Mouse (Mus musculus): Measurements from ENCODE around the gene Pigk. TPM values are rescaled to one million over a fixed set of nuclear protein-coding genes. Genes with fewer than 3 reads are reported as not detected.

Pigk gene
- polyA plus RNA-seq, 1 experiment from 2014 or later, result 30.1 TPM

GRCm38 (mm10) chr3:152980978-152981974 is 267.4 kb downstream of the Pigk start:
- no peaks in the 10 kb centered on the region for H3K9me3 ChIP-seq (ENCODE audit: control insufficient read depth, low read length)
- peak; percentile 77 for ATAC-seq
- H3K4me1 ChIP-seq (replicated peaks; ENCODE audit: control insufficient read depth, insufficient read depth, low read length), result peaks cover 26% of the 10 kb centered on the region
- H3K9ac ChIP-seq (replicated peaks; ENCODE audit: low read depth, low read length), result peak overlapping the region; percentile 62
- H3K27me3 ChIP-seq (replicated peaks; ENCODE audit: control insufficient read depth, insufficient read depth, low read length), result peaks cover 4% of the 10 kb centered on the region
- no peaks in the 10 kb centered on the region for H3K36me3 ChIP-seq (ENCODE audit: control insufficient read depth, insufficient read depth)
- peak overlapping the region; percentile 94 for H3K4me2 ChIP-seq (ENCODE audit: low read length)
- 1% methylated on average over 47 of the region's 47 CpGs for WGBS
- peak overlapping the region; percentile 59 for H3K4me3 ChIP-seq (replicated peaks; ENCODE audit: low read length)
- H3K27ac ChIP-seq (ENCODE audit: low read length), result no peak overlapping the region; the same call in 1 of the 2 replicates

DNA sequence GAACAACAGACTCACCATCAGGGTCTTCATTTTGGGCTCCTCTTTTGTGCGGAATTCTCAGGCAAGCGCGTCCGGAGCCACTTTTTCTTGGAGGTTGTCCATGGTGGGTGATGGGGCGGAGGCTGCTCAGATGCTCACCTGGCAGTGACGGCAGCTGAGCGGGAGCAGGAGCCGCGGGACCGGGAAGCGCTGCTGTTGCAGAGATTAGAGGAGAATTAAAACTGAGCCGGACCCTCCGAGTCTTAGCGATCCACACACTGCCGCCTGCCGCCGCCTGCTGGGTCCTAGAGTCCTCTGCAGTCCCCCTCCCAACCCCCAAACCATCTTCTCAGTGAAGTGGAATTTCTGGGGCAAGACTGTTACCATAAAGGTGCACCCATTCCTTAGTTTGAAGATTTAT is 268.1 kb downstream of the Pigk start, which contains the start of gene St6galnac5:
Gene St6galnac5 (minus strand): TSS at position 259 of the 400 bp plus-strand sequence.
- Histone ChIP-seq H3K4me2 (ENCODE audit: low read length) (peak within 1 kb of the TSS; percentile 94), H3K9ac (replicated peaks; ENCODE audit: low read depth, low read length) (peak within 1 kb of the TSS; percentile 62), H3K27me3 (replicated peaks; ENCODE audit: control insufficient read depth, insufficient read depth, low read length) (peaks cover 4% of the 10 kb centered on the region), H3K27ac (ENCODE audit: low read length) (no peak within 1 kb of the TSS; the same call in 1 of the 2 replicates), H3K9me3 (ENCODE audit: control insufficient read depth, low read length) (no peaks in the 10 kb centered on the region), H3K4me3 (replicated peaks; ENCODE audit: low read length) (peak within 1 kb of the TSS; percentile 59), H3K4me1 (replicated peaks; ENCODE audit: control insufficient read depth, insufficient read depth, low read length) (peaks cover 26% of the 10 kb centered on the region), H3K36me3 (ENCODE audit: control insufficient read depth, insufficient read depth) (no peaks in the 10 kb centered on the region)
- ATAC-seq, result peak; percentile 78
- WGBS, result under 1% methylated on average over 17 of the region's 17 CpGs

DNA sequence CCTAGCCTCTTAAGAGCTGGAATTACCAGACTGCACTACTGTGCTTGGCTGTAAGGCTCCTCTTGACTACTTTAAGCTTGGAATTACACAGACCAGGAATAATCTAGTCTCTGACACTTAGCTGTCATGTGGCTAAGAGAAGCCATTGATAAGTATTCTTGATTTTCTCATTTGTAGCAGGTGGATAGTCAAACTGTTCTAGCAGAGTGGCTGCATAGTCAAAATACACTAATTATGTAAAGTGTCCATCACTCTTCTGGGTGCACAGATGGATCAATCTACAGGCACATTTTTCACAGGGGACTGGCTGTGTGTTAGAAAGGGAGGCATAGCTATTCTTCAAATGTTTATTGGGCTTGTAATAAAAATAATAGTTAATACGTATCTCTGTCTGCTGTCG is 276.9 kb downstream of the Pigk start:
- Histone ChIP-seq H3K4me2 (ENCODE audit: low read length) (no peak overlapping the region), H3K9ac (replicated peaks; ENCODE audit: low read depth, low read length) (no peak overlapping the region), H3K9me3 (ENCODE audit: control insufficient read depth, low read length) (no peaks in the 10 kb centered on the region), H3K4me3 (replicated peaks; ENCODE audit: low read length) (no peak overlapping the region), H3K4me1 (replicated peaks; ENCODE audit: control insufficient read depth, insufficient read depth, low read length) (no peaks in the 10 kb centered on the region), H3K27ac (ENCODE audit: low read length) (no peak overlapping the region), H3K36me3 (ENCODE audit: control insufficient read depth, insufficient read depth) (no peaks in the 10 kb centered on the region), H3K27me3 (replicated peaks; ENCODE audit: control insufficient read depth, insufficient read depth, low read length) (no peaks in the 10 kb centered on the region)
- 86% methylated on average over 2 of the region's 2 CpGs for WGBS
- ATAC-seq, result no peak; the same call in 1 of the 2 replicates

- ATAC-seq, result no peak
- WGBS, result 63% methylated on average over 5 of the region's 5 CpGs
Observed at GRCm38 (mm10) chr3:152993608-152994007, 279.7 kb downstream of the Pigk start.

DNA sequence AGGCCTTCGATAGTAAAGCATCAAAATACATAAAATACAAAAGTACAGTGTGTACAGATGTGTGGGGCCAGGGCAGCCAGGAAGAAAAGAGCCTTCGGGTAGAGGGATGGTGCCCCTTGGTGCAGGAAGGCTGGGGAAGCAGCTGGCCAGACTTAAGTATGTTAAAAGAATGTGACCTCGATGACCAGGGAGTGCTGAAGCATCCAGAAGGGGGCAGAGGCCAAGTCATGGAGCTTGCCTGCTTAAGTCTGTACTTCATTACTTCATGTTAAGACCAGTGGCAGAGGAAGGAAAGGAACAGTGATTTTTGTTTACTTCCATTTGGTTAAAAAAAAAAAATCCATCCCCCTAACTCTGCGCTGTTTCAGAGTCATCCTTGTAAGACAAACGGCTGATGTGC is 284.2 kb downstream of the Pigk start:
- Histone ChIP-seq H3K4me2 (ENCODE audit: low read length) (no peak overlapping the region), H3K27ac (ENCODE audit: low read length) (no peak overlapping the region), H3K27me3 (replicated peaks; ENCODE audit: control insufficient read depth, insufficient read depth, low read length) (no peaks in the 10 kb centered on the region), H3K9ac (replicated peaks; ENCODE audit: low read depth, low read length) (no peak overlapping the region), H3K9me3 (ENCODE audit: control insufficient read depth, low read length) (no peaks in the 10 kb centered on the region), H3K4me1 (replicated peaks; ENCODE audit: control insufficient read depth, insufficient read depth, low read length) (no peaks in the 10 kb centered on the region), H3K4me3 (replicated peaks; ENCODE audit: low read length) (no peak overlapping the region), H3K36me3 (ENCODE audit: control insufficient read depth, insufficient read depth) (no peaks in the 10 kb centered on the region)
- WGBS, result 57% methylated on average over 5 of the region's 5 CpGs
- no peak for ATAC-seq

More at GRCm38 (mm10) chr3:152993608-152994007, 279.7 kb downstream of the Pigk start:
- Histone ChIP-seq H3K9me3 (ENCODE audit: control insufficient read depth, low read length) (no peaks in the 10 kb centered on the region), H3K4me3 (replicated peaks; ENCODE audit: low read length) (no peak overlapping the region), H3K36me3 (ENCODE audit: control insufficient read depth, insufficient read depth) (no peaks in the 10 kb centered on the region), H3K4me2 (ENCODE audit: low read length) (no peak overlapping the region), H3K9ac (replicated peaks; ENCODE audit: low read depth, low read length) (no peak overlapping the region), H3K4me1 (replicated peaks; ENCODE audit: control insufficient read depth, insufficient read depth, low read length) (no peaks in the 10 kb centered on the region), H3K27ac (ENCODE audit: low read length) (no peak overlapping the region), H3K27me3 (replicated peaks; ENCODE audit: control insufficient read depth, insufficient read depth, low read length) (no peaks in the 10 kb centered on the region)

- H3K36me3 ChIP-seq (ENCODE audit: control insufficient read depth, insufficient read depth), result no peaks in the 10 kb centered on the region
- H3K4me1 ChIP-seq (replicated peaks; ENCODE audit: control insufficient read depth, insufficient read depth, low read length), result no peaks in the 10 kb centered on the region
- H3K9me3 ChIP-seq (ENCODE audit: control insufficient read depth, low read length), result no peaks in the 10 kb centered on the region
- H3K27ac ChIP-seq (ENCODE audit: low read length), result no peak overlapping the region
- no peak for ATAC-seq
- 55% methylated on average over 5 of the region's 5 CpGs for WGBS
- H3K4me3 ChIP-seq (replicated peaks; ENCODE audit: low read length), result no peak overlapping the region
- H3K4me2 ChIP-seq (ENCODE audit: low read length), result no peak overlapping the region
- no peak overlapping the region for H3K9ac ChIP-seq (replicated peaks; ENCODE audit: low read depth, low read length)
- no peaks in the 10 kb centered on the region for H3K27me3 ChIP-seq (replicated peaks; ENCODE audit: control insufficient read depth, insufficient read depth, low read length)
Observed at GRCm38 (mm10) chr3:152998901-152999300, 285.0 kb downstream of the Pigk start.

- H3K27me3 ChIP-seq (replicated peaks; ENCODE audit: control insufficient read depth, insufficient read depth, low read length), result no peaks in the 10 kb centered on the region
- no peak overlapping the region for H3K27ac ChIP-seq (ENCODE audit: low read length)
- H3K9ac ChIP-seq (replicated peaks; ENCODE audit: low read depth, low read length), result no peak overlapping the region
- no peak for ATAC-seq
- no peaks in the 10 kb centered on the region for H3K9me3 ChIP-seq (ENCODE audit: control insufficient read depth, low read length)
- WGBS, result 93% methylated on average over 6 of the region's 6 CpGs
- no peak overlapping the region for H3K4me2 ChIP-seq (ENCODE audit: low read length)
- H3K4me3 ChIP-seq (replicated peaks; ENCODE audit: low read length), result no peak overlapping the region
- H3K36me3 ChIP-seq (ENCODE audit: control insufficient read depth, insufficient read depth), result no peaks in the 10 kb centered on the region
- H3K4me1 ChIP-seq (replicated peaks; ENCODE audit: control insufficient read depth, insufficient read depth, low read length), result no peaks in the 10 kb centered on the region
Observed at GRCm38 (mm10) chr3:153006893-153007292, 293.0 kb downstream of the Pigk start.

GRCm38 (mm10) chr3:153016355-153016754 is 302.5 kb downstream of the Pigk start:
- no peak overlapping the region for H3K9ac ChIP-seq (replicated peaks; ENCODE audit: low read depth, low read length)
- H3K27me3 ChIP-seq (replicated peaks; ENCODE audit: control insufficient read depth, insufficient read depth, low read length), result no peaks in the 10 kb centered on the region
- H3K4me2 ChIP-seq (ENCODE audit: low read length), result no peak overlapping the region
- ATAC-seq, result no peak
- no peak overlapping the region for H3K4me3 ChIP-seq (replicated peaks; ENCODE audit: low read length)
- no peaks in the 10 kb centered on the region for H3K36me3 ChIP-seq (ENCODE audit: control insufficient read depth, insufficient read depth)
- 0 out of 2 replicates have a peak, but pooled peaks cover 5% of the 10 kb centered on the region for H3K4me1 ChIP-seq (replicated peaks; ENCODE audit: control insufficient read depth, insufficient read depth, low read length)
- no peaks in the 10 kb centered on the region for H3K9me3 ChIP-seq (ENCODE audit: control insufficient read depth, low read length)
- 76% methylated on average over 8 of the region's 8 CpGs for WGBS
- H3K27ac ChIP-seq (ENCODE audit: low read length), result no peak overlapping the region

GRCm38 (mm10) chr3:153018051-153018450 is 304.2 kb downstream of the Pigk start:
- Histone ChIP-seq H3K9ac (replicated peaks; ENCODE audit: low read depth, low read length) (no peak overlapping the region), H3K36me3 (ENCODE audit: control insufficient read depth, insufficient read depth) (no peaks in the 10 kb centered on the region), H3K4me1 (replicated peaks; ENCODE audit: control insufficient read depth, insufficient read depth, low read length) (0 out of 2 replicates have a peak, but pooled peaks cover 5% of the 10 kb centered on the region), H3K4me2 (ENCODE audit: low read length) (peak overlapping the region; percentile 11; the same call in 1 of the 2 replicates), H3K27ac (ENCODE audit: low read length) (no peak overlapping the region), H3K27me3 (replicated peaks; ENCODE audit: control insufficient read depth, insufficient read depth, low read length) (no peaks in the 10 kb centered on the region), H3K4me3 (replicated peaks; ENCODE audit: low read length) (no peak overlapping the region), H3K9me3 (ENCODE audit: control insufficient read depth, low read length) (no peaks in the 10 kb centered on the region)
- WGBS, result 45% methylated on average over 10 of the region's 10 CpGs
- peak; percentile 52; the same call in 1 of the 2 replicates for ATAC-seq

Measured in forebrain, embryonic 16.5 days (tissue).